Mouse (Mus musculus) midbrain, postnatal 0 days (tissue): Measurements from ENCODE around the gene Cmc1. TPM values are rescaled to one million over a fixed set of nuclear protein-coding genes. Genes with fewer than 3 reads are reported as not detected.
A peak's percentile ranks its signal among the peaks of the same experiment; 100 is the strongest.

Experiments
- ATAC-seq: fragments of 200-750 bp; cut with Nextera tagmentation; 2 replicates; pipeline ENCODE4 v1.8.0; 2017; ENCODE audit warnings: moderate number of reproducible peaks, mild to moderate bottlenecking, moderate TSS enrichment, moderate library complexity; ENCODE audit not compliant: low FRiP score
- DNase-seq: peaks from one replicate; pipeline ENCODE4 v3.0.0-alpha.2; 2015; ENCODE audit warnings: low spot score
- H3K27ac ChIP-seq: fragments of 300-500 bp; sonication (generic); 2 replicates; pipeline ENCODE4 v1.5.1; 2014; ENCODE audit warnings: low read depth, mild to moderate bottlenecking, low read length, mixed read lengths
- H3K27me3 ChIP-seq: fragments of 300-500 bp; sonication (generic); 2 replicates; pipeline ENCODE4 v1.6.1; 2014; ENCODE audit warnings: low read length, control low read depth, mixed read lengths; ENCODE audit not compliant: insufficient read depth
- H3K36me3 ChIP-seq: fragments of 300-500 bp; sonication (generic); 2 replicates; pipeline ENCODE4 v1.6.1; 2014; ENCODE audit warnings: low read length, control low read depth, mixed read lengths; ENCODE audit not compliant: insufficient read depth
- H3K4me1 ChIP-seq: fragments of 300-500 bp; sonication (generic); 2 replicates; pipeline ENCODE4 v1.6.1; 2014; ENCODE audit warnings: mild to moderate bottlenecking, control low read depth, antibody characterized with exemption, low read length, mixed read lengths; ENCODE audit not compliant: insufficient read depth
- H3K4me2 ChIP-seq: fragments of 300-500 bp; sonication (generic); 2 replicates; pipeline ENCODE4 v1.6.1; 2014; ENCODE audit warnings: low read depth, mild to moderate bottlenecking, low read length, mixed read lengths; ENCODE audit not compliant: poor library complexity, severe bottlenecking
- H3K4me3 ChIP-seq: fragments of 300-500 bp; sonication (generic); 2 replicates; pipeline ENCODE4 v1.5.1; 2014; ENCODE audit warnings: low read depth, mild to moderate bottlenecking, low read length, moderate library complexity
- H3K9ac ChIP-seq: fragments of 300-500 bp; sonication (generic); replicated peaks from 2 replicates; pipeline ENCODE4 v1.6.1; 2014; ENCODE audit warnings: mild to moderate bottlenecking, low read length, moderate library complexity, mixed read lengths; ENCODE audit not compliant: poor library complexity, severe bottlenecking
- H3K9me3 ChIP-seq: fragments of 300-500 bp; sonication (generic); 2 replicates; pipeline ENCODE4 v1.6.1; 2016; ENCODE audit warnings: low read length, control low read depth
- CTCF ChIP-seq: IDR thresholded peaks from 2 replicates; pipeline ENCODE4 v1.5.1; 2016; ENCODE audit warnings: antibody characterized with exemption, mild to moderate bottlenecking
- WGBS: fragments of 180-500 bp; shearing (Covaris S2); extraction: QIAGEN DNeasy Blood & Tissue Kit; methylation state at CpG from one replicate; pipeline ENCODE4 v1.1.7; 2014; 5-methylcytosine and 5-hydroxymethylcytosine counted together
- polyA plus RNA-seq: library from polyadenylated mRNA; unstranded; fragments of >200 nt; fragmentation: Nextera tagmentation; extraction: Ambion mirVana; gene quantifications from 2 replicates; pipeline ENCODE4 v1.2.1, GENCODE M21; 2015
- total RNA-seq: library from RNA; depleted of rRNA; stranded (reverse); fragments of >200 nt; gene quantifications from 2 replicates; pipeline ENCODE4 v1.2.3, GENCODE M21; 2014

Cmc1 gene
- total and polyA plus RNA-seq, 2 experiments from 2014 or later: 3.2 to 44.6 TPM

- Histone ChIP-seq H3K4me2 (no peak overlapping the region), H3K4me1 (no peaks in the 10 kb centered on the region), H3K9me3 (no peaks in the 10 kb centered on the region), H3K27me3 (no peaks in the 10 kb centered on the region), H3K36me3 (peaks cover 9% of the 10 kb centered on the region), H3K9ac (no peak overlapping the region), H3K27ac (no peak overlapping the region), H3K4me3 (no peak overlapping the region)
- 23% methylated on average over 1 of the region's 1 CpGs for WGBS
- ATAC-seq (no peak), DNase-seq (peak; percentile 63)
- TF ChIP-seq CTCF: peak; percentile 89
These were observed 96.7 kb downstream of the Cmc1 start for GRCm38 (mm10) chr9:118053286-118053685.

GRCm38 (mm10) chr9:118045011-118045533, 104.9 kb downstream of the Cmc1 start:
- Histone ChIP-seq H3K9me3 (no peaks in the 10 kb centered on the region), H3K4me1 (peaks cover 9% of the 10 kb centered on the region; the same call in 1 of the 2 replicates), H3K4me3 (no peak overlapping the region), H3K27ac (no peak overlapping the region), H3K36me3 (0 out of 2 replicates have a peak, but pooled peaks cover 4% of the 10 kb centered on the region), H3K9ac (no peak overlapping the region), H3K27me3 (no peaks in the 10 kb centered on the region), H3K4me2 (no peak overlapping the region)
- ATAC-seq: no peak
- WGBS: 29% methylated on average over 1 of the region's 1 CpGs
- DNase-seq: no peak
- no peak for TF ChIP-seq CTCF

GRCm38 (mm10) chr9:118043581-118043980, 106.4 kb downstream of the Cmc1 start:
- Histone ChIP-seq H3K4me1 (peaks cover 9% of the 10 kb centered on the region; the same call in 1 of the 2 replicates), H3K27ac (no peak overlapping the region), H3K4me3 (no peak overlapping the region), H3K36me3 (0 out of 2 replicates have a peak, but pooled peaks cover 4% of the 10 kb centered on the region), H3K27me3 (no peaks in the 10 kb centered on the region), H3K9ac (no peak overlapping the region), H3K4me2 (no peak overlapping the region), H3K9me3 (no peaks in the 10 kb centered on the region)
- no peak for ATAC-seq
- DNase-seq: no peak
- WGBS: 96% methylated on average over 3 of the region's 3 CpGs
- TF ChIP-seq CTCF: no peak

- ATAC-seq: no peak
- H3K4me2 ChIP-seq: no peak overlapping the region
These were observed 107.2 kb downstream of the Cmc1 start for GRCm38 (mm10) chr9:118042738-118043137.

GRCm38 (mm10) chr9:118041646-118042045, 108.3 kb downstream of the Cmc1 start:
- H3K4me3 ChIP-seq: peak overlapping the region; percentile 72
- H3K36me3 ChIP-seq: no peaks in the 10 kb centered on the region
- H3K27me3 ChIP-seq: no peaks in the 10 kb centered on the region
- H3K27ac ChIP-seq: no peak overlapping the region
- H3K4me2 ChIP-seq: peak overlapping the region; percentile 77
- peak overlapping the region; percentile 84; the same call in 1 of the 2 replicates for H3K9ac ChIP-seq
- no peaks in the 10 kb centered on the region for H3K9me3 ChIP-seq
- peaks cover 9% of the 10 kb centered on the region; the same call in 1 of the 2 replicates for H3K4me1 ChIP-seq
- ATAC-seq (no peak), DNase-seq (no peak)
- WGBS: 22% methylated on average over 5 of the region's 5 CpGs
- no peak for TF ChIP-seq CTCF

More at GRCm38 (mm10) chr9:118042738-118043137, 107.2 kb downstream of the Cmc1 start:
- H3K4me1 ChIP-seq: peaks cover 9% of the 10 kb centered on the region; the same call in 1 of the 2 replicates
- H3K27me3 ChIP-seq: no peaks in the 10 kb centered on the region
- no peak overlapping the region for H3K27ac ChIP-seq
- no peak for TF ChIP-seq CTCF
- H3K9me3 ChIP-seq: no peaks in the 10 kb centered on the region
- DNase-seq: no peak
- no peak overlapping the region for H3K9ac ChIP-seq
- no peaks in the 10 kb centered on the region for H3K36me3 ChIP-seq
- H3K4me3 ChIP-seq: no peak overlapping the region
- 91% methylated on average over 4 of the region's 4 CpGs for WGBS

GRCm38 (mm10) chr9:118041022-118041400, 109.0 kb downstream of the Cmc1 start:
- WGBS: under 1% methylated on average over 21 of the region's 21 CpGs
- H3K27ac ChIP-seq: peak overlapping the region; percentile 84
- H3K36me3 ChIP-seq: no peaks in the 10 kb centered on the region
- H3K9me3 ChIP-seq: no peaks in the 10 kb centered on the region
- peak overlapping the region; percentile 77 for H3K4me2 ChIP-seq
- ATAC-seq (no peak), DNase-seq (peak; percentile 28)
- peak overlapping the region; percentile 84 for H3K9ac ChIP-seq
- peak overlapping the region; percentile 72 for H3K4me3 ChIP-seq
- TF ChIP-seq CTCF: no peak
- peaks cover 9% of the 10 kb centered on the region; the same call in 1 of the 2 replicates for H3K4me1 ChIP-seq
- no peaks in the 10 kb centered on the region for H3K27me3 ChIP-seq
